Mouse (Mus musculus): ENCODE data around the gene Mtrf1l. TPM values are rescaled to one million over a fixed set of nuclear protein-coding genes. Genes with fewer than 3 reads are reported as not detected.

Mtrf1l gene
- total and polyA plus RNA-seq, 3 experiments: 1.6 to 9.6 (median 8.4) TPM

DNA sequence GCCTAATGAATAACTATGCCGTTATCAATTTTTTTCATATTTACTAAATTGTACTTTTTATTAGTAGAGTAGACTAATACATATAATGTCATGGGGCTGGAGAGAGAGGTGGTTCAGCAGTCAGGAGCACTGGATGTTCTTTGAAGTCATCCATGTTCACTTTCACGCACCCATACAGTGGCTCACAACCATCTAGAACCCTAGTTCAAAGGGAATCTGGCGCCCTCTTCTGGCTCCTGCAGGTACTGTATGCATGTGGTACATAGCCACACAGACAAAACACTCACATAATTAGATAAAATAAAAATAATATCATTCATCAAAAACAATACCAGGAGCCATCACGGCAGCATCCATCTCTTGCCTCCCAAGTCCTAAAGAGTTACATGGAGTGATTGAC is 36.0 kb upstream of the Mtrf1l start:
- intact Hi-C loops (cut with DNase I): no loop called here
- TF ChIP-seq EP300 (IDR thresholded peaks at IDR 0.05; ENCODE audit: insufficient read depth, low read depth, low read length) (no peak), CTCF (IDR thresholded peaks at IDR 0.05) (peak; percentile 40)
- Histone ChIP-seq H3K4me1 (ENCODE audit: control insufficient read depth, insufficient read depth, low read length) (no peaks in the 10 kb centered on the region), H3K36me3 (ENCODE audit: control insufficient read depth, insufficient read depth, low read length) (no peaks in the 10 kb centered on the region), H3K4me3 (no peak overlapping the region), H3K27ac (no peak overlapping the region), H3K27me3 (ENCODE audit: control insufficient read depth, insufficient read depth, low read length) (no peaks in the 10 kb centered on the region), H3K9ac (ENCODE audit: low read depth, low read length) (no peak overlapping the region), H3K79me2 (replicated peaks; ENCODE audit: control insufficient read depth, insufficient read depth, low read length) (no peaks in the 10 kb centered on the region)
- no peak for DNase-seq
- WGBS: 72% methylated on average over 4 of the region's 4 CpGs

DNA sequence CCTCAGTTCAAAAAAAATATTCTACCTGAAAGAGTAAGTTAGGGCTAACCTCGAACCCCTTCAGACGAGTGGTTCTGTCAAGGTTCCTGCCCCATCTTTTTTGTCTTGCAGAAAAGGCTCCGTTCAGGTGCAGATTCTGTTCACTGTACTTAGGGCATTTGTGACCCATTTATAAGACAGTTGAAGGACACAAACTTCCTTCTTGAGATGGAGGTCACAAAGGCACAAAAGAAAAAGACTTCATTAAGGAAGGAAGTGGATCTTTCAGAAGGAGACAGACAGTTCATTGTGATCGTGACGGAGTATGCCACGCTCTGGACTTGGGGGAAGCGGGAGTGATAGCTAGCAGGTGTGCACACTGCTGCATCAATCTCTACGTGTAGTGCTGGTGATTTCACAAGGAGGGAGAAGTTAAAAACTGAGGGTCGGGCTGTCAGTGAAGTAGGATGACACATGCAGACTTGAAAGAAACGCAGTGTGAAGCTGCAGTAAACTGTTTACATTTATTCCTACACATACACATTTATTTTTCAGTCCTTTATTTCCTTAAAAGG is 34.4 kb upstream of the Mtrf1l start:
- H3K4me3 ChIP-seq: no peak overlapping the region

DNA sequence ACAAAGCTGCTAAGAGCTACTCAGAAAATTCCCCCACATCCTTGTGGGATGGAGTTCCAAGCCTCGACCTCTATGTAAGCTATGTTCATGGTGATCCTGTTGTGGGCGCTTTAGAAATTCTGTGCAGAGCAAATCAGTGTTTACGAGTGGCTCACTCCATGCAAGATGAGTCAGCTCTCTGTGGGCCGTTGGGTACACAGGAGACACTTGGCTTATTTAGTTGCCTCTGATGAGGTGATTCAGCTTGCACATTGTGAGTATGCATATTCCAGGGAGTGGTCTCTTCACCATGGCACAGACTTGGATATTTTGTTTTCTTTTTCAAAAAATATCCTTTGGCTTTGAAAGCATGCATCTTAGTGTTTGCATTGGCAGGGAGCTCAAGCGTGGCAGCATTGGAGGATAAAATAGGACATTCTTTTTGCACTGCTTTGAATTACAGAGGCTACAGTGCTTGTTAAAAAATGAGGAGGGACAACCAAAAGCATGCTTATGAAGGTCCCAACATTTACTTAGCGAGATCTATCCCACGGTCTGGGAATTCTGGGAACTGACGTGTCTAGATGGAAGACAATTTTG is 29.7 kb upstream of the Mtrf1l start:
- WGBS: 79% methylated on average over 8 of the region's 8 CpGs
- H3K36me3 ChIP-seq (ENCODE audit: control insufficient read depth, insufficient read depth, low read length): no peaks in the 10 kb centered on the region
- TF ChIP-seq POLR2A (IDR thresholded peaks at IDR 0.05; ENCODE audit: insufficient read depth, low read depth, low read length) (no peak), EP300 (IDR thresholded peaks at IDR 0.05; ENCODE audit: insufficient read depth, low read depth, low read length) (no peak), CTCF (IDR thresholded peaks at IDR 0.05) (no peak)

More for the DNA sequence above, 34.4 kb upstream of the Mtrf1l start:
- WGBS: 47% methylated on average over 10 of the region's 10 CpGs
- Histone ChIP-seq H3K36me3 (ENCODE audit: control insufficient read depth, insufficient read depth, low read length) (no peaks in the 10 kb centered on the region), H3K79me2 (replicated peaks; ENCODE audit: control insufficient read depth, insufficient read depth, low read length) (no peaks in the 10 kb centered on the region), H3K4me1 (ENCODE audit: control insufficient read depth, insufficient read depth, low read length) (no peaks in the 10 kb centered on the region), H3K9ac (ENCODE audit: low read depth, low read length) (no peak overlapping the region), H3K27me3 (ENCODE audit: control insufficient read depth, insufficient read depth, low read length) (no peaks in the 10 kb centered on the region), H3K27ac (no peak overlapping the region)
- no peak for DNase-seq
- intact Hi-C loops (cut with DNase I): no loop called here
- TF ChIP-seq CTCF (IDR thresholded peaks at IDR 0.05) (no peak), POLR2A (IDR thresholded peaks at IDR 0.05; ENCODE audit: insufficient read depth, low read depth, low read length) (no peak), EP300 (IDR thresholded peaks at IDR 0.05; ENCODE audit: insufficient read depth, low read depth, low read length) (no peak)

DNA sequence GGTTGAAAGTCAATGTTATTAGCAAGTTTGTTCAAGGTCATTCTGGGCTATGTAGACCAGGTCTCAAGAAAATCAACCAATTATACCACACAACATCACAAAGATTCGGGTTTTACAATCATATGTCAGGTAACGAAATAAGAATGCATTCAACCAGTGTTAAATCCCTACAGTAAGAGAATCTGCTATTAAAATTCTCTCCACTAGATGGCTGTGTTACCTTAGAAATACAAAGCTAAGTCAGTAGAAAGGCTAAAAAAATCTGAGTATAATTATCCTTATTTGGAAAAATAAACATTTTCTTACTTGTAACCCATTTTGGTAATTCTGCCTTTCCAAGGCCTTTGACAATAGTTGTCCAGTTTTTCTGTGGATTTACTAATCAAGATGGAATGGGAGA is 23.2 kb upstream of the Mtrf1l start:
- Histone ChIP-seq H3K79me2 (replicated peaks; ENCODE audit: control insufficient read depth, insufficient read depth, low read length) (no peaks in the 10 kb centered on the region), H3K27ac (no peak overlapping the region), H3K36me3 (ENCODE audit: control insufficient read depth, insufficient read depth, low read length) (no peaks in the 10 kb centered on the region), H3K4me3 (no peak overlapping the region), H3K4me1 (ENCODE audit: control insufficient read depth, insufficient read depth, low read length) (no peaks in the 10 kb centered on the region), H3K27me3 (ENCODE audit: control insufficient read depth, insufficient read depth, low read length) (no peaks in the 10 kb centered on the region), H3K9ac (ENCODE audit: low read depth, low read length) (no peak overlapping the region)
- 28% methylated on average over 2 of the region's 2 CpGs for WGBS
- no peak for DNase-seq
- TF ChIP-seq EP300 (IDR thresholded peaks at IDR 0.05; ENCODE audit: insufficient read depth, low read depth, low read length) (no peak), CTCF (IDR thresholded peaks at IDR 0.05) (peak; percentile 79)
- intact Hi-C loops (cut with DNase I): loop anchor here (5.0 to 10.0 kb wide), 2 partner anchors 848 to 1230 kb away; no protein-coding TSS in a partner anchor

More for the DNA sequence above, 29.7 kb upstream of the Mtrf1l start:
- H3K9ac ChIP-seq (ENCODE audit: low read depth, low read length): no peak overlapping the region
- no peak overlapping the region for H3K4me3 ChIP-seq
- intact Hi-C loops (cut with DNase I): no loop called here
- H3K4me1 ChIP-seq (ENCODE audit: control insufficient read depth, insufficient read depth, low read length): no peaks in the 10 kb centered on the region
- DNase-seq: no peak
- no peaks in the 10 kb centered on the region for H3K27me3 ChIP-seq (ENCODE audit: control insufficient read depth, insufficient read depth, low read length)
- no peak overlapping the region for H3K27ac ChIP-seq
- H3K79me2 ChIP-seq (replicated peaks; ENCODE audit: control insufficient read depth, insufficient read depth, low read length): no peaks in the 10 kb centered on the region

DNA sequence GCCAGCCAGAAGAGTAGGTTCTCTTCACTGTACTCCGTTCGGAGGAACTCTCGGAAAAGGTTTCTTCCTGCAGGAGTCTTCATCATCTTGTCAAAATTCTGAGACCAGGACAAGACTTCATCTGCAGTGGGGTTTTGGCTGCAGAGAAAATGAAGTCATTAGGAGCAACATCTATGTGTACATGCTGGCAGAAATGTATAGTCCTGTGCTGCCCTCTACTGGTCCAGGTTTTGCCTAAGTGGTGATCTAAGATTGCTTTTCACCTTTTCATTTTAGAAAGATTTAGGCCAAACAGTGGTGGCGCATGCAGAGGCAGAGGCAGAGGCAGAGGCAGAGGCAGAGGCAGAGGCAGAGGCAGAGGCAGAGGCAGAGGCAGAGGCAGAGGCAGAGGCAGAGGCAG is 17.7 kb upstream of the Mtrf1l start:
- peak; percentile 16 to 19 for DNase-seq
- Histone ChIP-seq H3K79me2 (replicated peaks; ENCODE audit: control insufficient read depth, insufficient read depth, low read length) (no peaks in the 10 kb centered on the region), H3K27ac (no peak overlapping the region), H3K36me3 (ENCODE audit: control insufficient read depth, insufficient read depth, low read length) (no peaks in the 10 kb centered on the region), H3K4me1 (ENCODE audit: control insufficient read depth, insufficient read depth, low read length) (no peaks in the 10 kb centered on the region), H3K27me3 (ENCODE audit: control insufficient read depth, insufficient read depth, low read length) (no peaks in the 10 kb centered on the region), H3K9ac (ENCODE audit: low read depth, low read length) (no peak overlapping the region), H3K4me3 (no peak overlapping the region)
- 82% methylated on average over 4 of the region's 4 CpGs for WGBS
- no peak for TF ChIP-seq POLR2A (IDR thresholded peaks at IDR 0.05; ENCODE audit: insufficient read depth, low read depth, low read length)
- TF ChIP-seq CTCF (IDR thresholded peaks at IDR 0.05): peak; percentile 58
- intact Hi-C loops (cut with DNase I): loop anchor here (10.0 kb wide), 1 partner anchor 853 kb away; no protein-coding TSS in a partner anchor

DNA sequence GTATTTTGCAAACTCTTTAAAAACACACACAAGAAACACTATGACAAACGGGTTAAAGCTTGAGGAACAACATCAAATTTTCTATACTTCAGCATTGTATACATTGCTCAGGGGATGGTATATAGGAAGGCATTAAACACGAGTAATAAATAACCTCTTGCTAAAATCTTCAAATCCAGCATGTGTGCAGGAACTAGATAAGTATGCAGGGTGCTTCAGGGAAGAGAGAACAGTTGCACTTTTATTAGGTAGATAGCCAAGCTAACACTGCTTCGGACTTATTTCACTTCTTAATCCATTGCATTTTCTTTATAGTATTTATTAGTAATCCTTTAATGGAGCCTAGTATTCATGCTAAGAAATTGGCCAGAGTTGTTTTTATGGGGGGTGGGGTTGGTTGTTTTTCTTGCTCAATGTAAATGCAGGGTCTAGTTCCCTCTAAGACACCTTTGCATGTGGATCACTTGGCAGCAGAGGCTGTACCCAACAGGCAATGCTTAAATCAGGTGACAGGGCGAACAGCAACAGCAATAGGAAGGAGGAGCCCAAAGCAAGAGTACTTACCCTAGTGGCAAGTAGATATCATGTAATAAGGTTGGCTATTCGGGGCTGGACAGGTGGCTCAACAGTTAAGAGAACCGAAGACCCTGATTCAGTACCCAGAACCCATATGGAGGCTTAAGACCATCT is 2.8 kb upstream of the Mtrf1l start:
- TF ChIP-seq POLR2A (IDR thresholded peaks at IDR 0.05; ENCODE audit: insufficient read depth, low read depth, low read length): no peak
- TF ChIP-seq EP300 (IDR thresholded peaks at IDR 0.05; ENCODE audit: insufficient read depth, low read depth, low read length): no peak
- TF ChIP-seq CTCF (IDR thresholded peaks at IDR 0.05): no peak
- Histone ChIP-seq H3K4me3 (no peak overlapping the region), H3K27me3 (ENCODE audit: control insufficient read depth, insufficient read depth, low read length) (no peaks in the 10 kb centered on the region), H3K4me1 (ENCODE audit: control insufficient read depth, insufficient read depth, low read length) (peaks cover 5% of the 10 kb centered on the region), H3K36me3 (ENCODE audit: control insufficient read depth, insufficient read depth, low read length) (peaks cover 2% of the 10 kb centered on the region), H3K79me2 (replicated peaks; ENCODE audit: control insufficient read depth, insufficient read depth, low read length) (no peaks in the 10 kb centered on the region), H3K9ac (ENCODE audit: low read depth, low read length) (no peak overlapping the region), H3K27ac (no peak overlapping the region)
- intact Hi-C loops (cut with DNase I): no loop called here
- DNase-seq: no peak
- whole genome bisulfite sequencing: 71% methylated on average over 6 of the region's 6 CpGs
